Mouse (Mus musculus) ES-Bruce4 (cell line): ENCODE results near the gene Tagap1.
"Not testable (repeated sequence)": the region's sequence is repeated elsewhere in the genome, so short reads cannot be mapped to it uniquely, and the experiment has no call there.

Experiments used
- CTCF ChIP-seq: IDR thresholded peaks from one replicate; pipeline ENCODE4 v1.8.1; 2011; ENCODE audit warnings: low read depth, low read length
- EP300 ChIP-seq: IDR thresholded peaks from 2 replicates; pipeline ENCODE4 v1.6.1; 2011; ENCODE audit warnings: low read depth, low read length; ENCODE audit not compliant: insufficient read depth
- POLR2A ChIP-seq: IDR thresholded peaks from one replicate; pipeline ENCODE4 v1.8.1; 2011; ENCODE audit warnings: low read length; ENCODE audit not compliant: insufficient read depth

- not testable (repeated sequence) for TF ChIP-seq POLR2A, EP300, CTCF
These were observed 1.4 kb upstream of the Tagap1 start for GRCm38 (mm10) chr17:6962339-6962738.
